Mouse (Mus musculus): Measurements from ENCODE around the gene Wwox. TPM values are rescaled to one million over a fixed set of nuclear protein-coding genes. Genes with fewer than 3 reads are reported as not detected.

The Wwox gene
- total RNA-seq, 4 experiments from 2014 or later: 3.8 to 6.4 (median 5.2) TPM

- no peak for DNase-seq (ENCODE audit: low spot score)
Measured at GRCm38 (mm10) chr8:115010769-115011073, 571.3 kb downstream of the Wwox start.

GRCm38 (mm10) chr8:115019661-115020060, 580.2 kb downstream of the Wwox start:
- DNase-seq (ENCODE audit: low spot score): no peak

- DNase-seq (ENCODE audit: low spot score): no peak
Measured at GRCm38 (mm10) chr8:115021731-115022130, 582.3 kb downstream of the Wwox start.

- DNase-seq (ENCODE audit: low spot score): no peak
Measured at GRCm38 (mm10) chr8:115024062-115024461, 584.6 kb downstream of the Wwox start.

- DNase-seq (ENCODE audit: low spot score): peak; percentile 19
Measured at GRCm38 (mm10) chr8:115025390-115026098, 586.1 kb downstream of the Wwox start.

GRCm38 (mm10) chr8:115026201-115026600, 586.7 kb downstream of the Wwox start:
- DNase-seq (ENCODE audit: low spot score): no peak

- DNase-seq (ENCODE audit: low spot score): no peak
Measured at GRCm38 (mm10) chr8:115033194-115033593, 593.7 kb downstream of the Wwox start.

GRCm38 (mm10) chr8:115036016-115036415, 596.6 kb downstream of the Wwox start:
- no peak for DNase-seq (ENCODE audit: low spot score)

GRCm38 (mm10) chr8:115038426-115038825, 599.0 kb downstream of the Wwox start:
- no peak for DNase-seq (ENCODE audit: low spot score)

- DNase-seq (ENCODE audit: low spot score): no peak
Measured at GRCm38 (mm10) chr8:115045746-115046145, 606.3 kb downstream of the Wwox start.

- no peak for DNase-seq (ENCODE audit: low spot score)
Measured at GRCm38 (mm10) chr8:115046496-115046895, 607.0 kb downstream of the Wwox start.

GRCm38 (mm10) chr8:115058193-115058835, 618.9 kb downstream of the Wwox start:
- DNase-seq (ENCODE audit: low spot score): no peak

GRCm38 (mm10) chr8:115063623-115064022, 624.2 kb downstream of the Wwox start:
- no peak for DNase-seq (ENCODE audit: low spot score)

GRCm38 (mm10) chr8:115064691-115065090, 625.2 kb downstream of the Wwox start:
- DNase-seq (ENCODE audit: low spot score): no peak

GRCm38 (mm10) chr8:115065386-115065785, 625.9 kb downstream of the Wwox start:
- DNase-seq (ENCODE audit: low spot score): no peak

GRCm38 (mm10) chr8:115066550-115067058, 627.1 kb downstream of the Wwox start:
- no peak for DNase-seq (ENCODE audit: low spot score)

GRCm38 (mm10) chr8:115068723-115069122, 629.3 kb downstream of the Wwox start:
- DNase-seq (ENCODE audit: low spot score): no peak

- DNase-seq (ENCODE audit: low spot score): no peak
Measured at GRCm38 (mm10) chr8:115070225-115070624, 630.8 kb downstream of the Wwox start.

GRCm38 (mm10) chr8:115071231-115071630, 631.8 kb downstream of the Wwox start:
- DNase-seq (ENCODE audit: low spot score): no peak

GRCm38 (mm10) chr8:115078296-115078695, 638.8 kb downstream of the Wwox start:
- no peak for DNase-seq (ENCODE audit: low spot score)

- no peak for DNase-seq (ENCODE audit: low spot score)
Measured at GRCm38 (mm10) chr8:115081302-115082207, 642.1 kb downstream of the Wwox start.

- DNase-seq (ENCODE audit: low spot score): no peak
Measured at GRCm38 (mm10) chr8:115088162-115088561, 648.7 kb downstream of the Wwox start.

Measured in heart, adult 8-10 months (tissue).